Mouse (Mus musculus) erythroblast, adult 5-6 weeks (primary cell): ENCODE results near the gene Nek7. TPM values are rescaled to one million over a fixed set of nuclear protein-coding genes. Genes with fewer than 3 reads are reported as not detected.

Experiments used
- ATAC-seq: replicated peaks from 2 replicates; pipeline ENCODE4 v1.8.0; 2016; ENCODE audit warnings: moderate number of reproducible peaks, mild to moderate bottlenecking, moderate TSS enrichment, inconsistent platforms; ENCODE audit not compliant: poor library complexity, low FRiP score, severe bottlenecking
- total RNA-seq, 2 experiments: library from RNA; stranded (forward) in 1 of 2; stranded (reverse) in 1 of 2; fragments of 150-400 nt in 1 of 2; fragments of 200-764, 138-1000 nt in 1 of 2; gene quantifications; 2 replicates each; pipeline versions ENCODE4 v1.2.3 to v1.2.4; 2015 to 2017; ENCODE audit warnings: low replicate concordance in 2 of 2

Nek7 gene
- total RNA-seq, 2 experiments from 2014 or later = 31.3 to 35.2 TPM

DNA sequence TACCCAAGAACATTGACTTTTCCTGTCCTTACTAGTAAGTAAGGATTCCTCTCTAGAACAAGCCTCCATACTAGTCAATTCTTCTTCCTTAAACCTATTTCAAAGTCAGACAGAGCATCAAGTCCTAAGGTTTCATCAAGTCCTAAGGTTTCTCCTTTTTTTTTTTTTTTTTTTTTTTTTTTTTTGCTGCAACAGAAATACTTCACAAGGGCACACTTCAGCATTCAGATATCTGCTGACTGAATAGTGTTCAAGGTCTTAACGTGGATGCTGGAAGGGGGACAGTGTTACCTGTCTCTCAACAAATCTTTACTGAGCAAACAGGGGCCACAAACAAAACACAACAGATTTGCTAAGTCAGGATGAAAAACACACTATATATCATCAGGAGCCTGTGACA, 7.8 kb downstream of the Nek7 start:
- no peak for ATAC-seq

GRCm38 (mm10) chr1:138609176-138609575, 10.8 kb downstream of the Nek7 start:
- ATAC-seq = no peak

GRCm38 (mm10) chr1:138608336-138608735, 11.6 kb downstream of the Nek7 start:
- ATAC-seq = no peak

GRCm38 (mm10) chr1:138607862-138608261, 12.1 kb downstream of the Nek7 start:
- ATAC-seq = no peak

DNA sequence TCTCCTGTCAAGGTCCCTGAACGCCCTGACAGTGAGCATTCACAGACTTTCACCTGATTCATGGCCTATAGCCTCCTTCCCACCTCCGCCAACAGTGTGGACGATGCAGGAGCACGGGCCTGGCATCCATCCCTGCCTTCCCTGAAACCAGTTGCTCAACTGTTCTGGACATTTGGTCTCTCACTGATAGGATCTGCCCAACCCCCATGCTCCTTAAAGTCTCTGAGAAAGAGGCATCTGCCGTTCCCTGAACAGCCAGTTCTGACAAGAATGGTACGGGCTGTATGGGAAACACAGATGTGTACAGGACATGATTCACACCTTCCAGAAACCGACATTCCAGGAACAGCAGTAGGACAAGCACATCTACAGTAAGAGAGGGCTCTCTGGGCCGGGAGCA, 13.2 kb downstream of the Nek7 start:
- ATAC-seq = 0 out of 2 replicates have a peak, but pooled peaks have one; percentile 25

GRCm38 (mm10) chr1:138604736-138605135, 15.2 kb downstream of the Nek7 start:
- ATAC-seq = no peak

GRCm38 (mm10) chr1:138603974-138604373, 16.0 kb downstream of the Nek7 start:
- ATAC-seq = no peak

GRCm38 (mm10) chr1:138598087-138598486, 21.9 kb downstream of the Nek7 start:
- no peak for ATAC-seq

- no peak for ATAC-seq
Measured at GRCm38 (mm10) chr1:138596127-138596706, 23.7 kb downstream of the Nek7 start.

DNA sequence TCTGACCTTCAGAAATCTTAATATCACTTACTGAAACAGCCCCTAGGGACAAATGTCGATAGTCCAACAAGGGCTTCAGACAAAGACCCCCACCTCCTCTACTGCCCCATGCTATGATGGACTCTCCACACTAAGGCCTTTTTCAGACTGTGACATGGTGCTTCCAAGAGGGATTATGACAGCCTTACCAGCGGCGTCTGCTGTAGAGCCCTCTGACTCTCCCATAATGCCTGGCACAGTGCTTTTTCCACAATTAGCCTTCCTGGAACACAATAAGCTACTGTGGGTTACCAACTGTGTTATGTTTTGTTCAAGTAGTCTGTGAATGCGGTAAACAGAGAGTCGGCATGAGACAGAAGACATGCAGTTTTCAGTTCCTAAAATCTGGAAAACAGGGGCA, 25.0 kb downstream of the Nek7 start:
- no peak for ATAC-seq

DNA sequence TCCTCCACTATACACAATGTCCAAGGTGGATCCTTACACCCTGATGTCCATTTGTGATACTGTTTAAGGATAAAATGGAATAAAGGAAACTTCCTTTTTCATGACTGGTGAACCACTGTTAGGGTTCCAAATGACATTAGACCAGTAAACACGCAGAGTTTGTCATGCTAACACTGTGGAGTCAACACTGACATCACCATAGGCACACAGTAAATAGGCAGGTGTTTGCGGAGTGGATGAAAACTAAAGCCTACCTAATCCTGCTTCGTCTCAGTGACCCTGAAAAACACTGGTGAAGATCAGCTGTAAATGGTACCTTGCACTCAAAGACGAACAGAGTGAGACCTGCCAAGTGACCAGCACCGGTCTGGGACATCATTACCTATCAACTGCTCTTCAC, 26.0 kb downstream of the Nek7 start:
- no peak for ATAC-seq

- ATAC-seq = no peak
Measured at GRCm38 (mm10) chr1:138592466-138592865, 27.5 kb downstream of the Nek7 start.

GRCm38 (mm10) chr1:138590451-138591022, 29.4 kb downstream of the Nek7 start:
- ATAC-seq = no peak

DNA sequence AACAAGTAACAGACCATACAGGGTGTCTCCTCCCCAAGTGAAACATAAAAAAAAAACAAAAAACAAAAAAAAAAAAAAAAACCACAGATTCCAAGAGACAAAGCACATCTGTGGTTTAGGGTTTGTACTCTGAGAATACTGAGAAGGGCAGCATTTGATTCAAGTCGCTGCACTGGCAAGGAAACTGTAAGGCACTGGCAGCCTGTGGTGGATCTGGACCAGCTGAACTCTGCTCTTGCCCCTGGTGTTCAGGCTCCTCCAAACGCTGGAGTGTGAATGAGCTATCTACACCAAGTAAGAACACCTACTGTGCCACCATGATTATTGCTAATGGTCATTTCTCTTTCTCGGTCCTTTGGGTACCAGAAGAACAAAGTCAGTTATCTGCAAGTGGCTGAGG, 30.8 kb downstream of the Nek7 start:
- no peak for ATAC-seq

- ATAC-seq = no peak
Measured at GRCm38 (mm10) chr1:138587812-138588211, 32.1 kb downstream of the Nek7 start.

- ATAC-seq = no peak
Measured at GRCm38 (mm10) chr1:138586891-138587290, 33.0 kb downstream of the Nek7 start.

DNA sequence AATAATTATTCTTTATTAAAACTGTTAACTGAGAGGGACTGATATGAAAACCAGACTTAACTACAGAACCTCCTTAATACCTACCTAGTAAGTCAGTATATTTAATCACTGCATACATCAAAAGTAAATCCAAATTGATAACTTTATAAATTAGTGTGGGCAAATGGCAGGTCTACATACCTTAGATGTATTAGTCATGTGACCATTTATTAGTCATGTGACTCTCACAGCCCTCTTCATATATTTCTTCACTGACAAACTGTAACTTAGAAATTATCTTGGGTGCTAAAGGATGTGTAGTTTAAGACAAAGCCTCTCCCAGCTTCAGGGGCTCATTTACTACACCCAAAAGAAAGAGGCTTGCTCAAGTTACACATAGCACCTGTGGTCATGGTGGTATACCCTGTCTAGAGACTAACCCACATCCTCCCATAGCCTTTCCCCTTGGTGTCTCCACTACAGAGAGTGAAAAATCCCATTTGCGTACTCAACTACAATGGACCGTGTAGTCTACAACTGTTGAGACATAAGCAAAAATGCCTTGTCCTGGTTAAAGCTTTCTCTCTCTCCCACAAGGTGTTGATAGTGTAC, 35.4 kb downstream of the Nek7 start:
- ATAC-seq = no peak

- no peak for ATAC-seq
Measured at GRCm38 (mm10) chr1:138582225-138582624, 37.7 kb downstream of the Nek7 start.

- ATAC-seq = peak; percentile 76
Measured at GRCm38 (mm10) chr1:138579822-138580492, 40.0 kb downstream of the Nek7 start.

DNA sequence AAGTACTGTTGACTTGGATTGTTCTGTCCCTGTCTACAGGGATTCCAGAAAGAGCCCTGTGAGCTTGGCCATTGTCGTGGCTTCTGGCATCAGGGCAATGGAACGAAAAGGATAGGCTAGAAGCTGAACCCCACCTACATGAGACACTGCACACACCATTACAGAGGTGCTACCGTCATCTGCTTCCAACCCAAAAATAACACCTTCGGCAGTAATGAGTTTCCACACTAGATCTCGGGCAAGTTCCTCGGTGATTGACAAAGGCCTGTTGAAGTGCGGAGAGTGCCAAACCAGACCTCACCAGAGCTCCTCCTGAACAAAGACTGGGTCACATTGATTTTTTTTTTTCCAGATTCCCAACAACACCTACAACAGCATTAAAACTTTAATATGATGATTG, 40.7 kb downstream of the Nek7 start:
- ATAC-seq = no peak

- no peak for ATAC-seq
Measured at GRCm38 (mm10) chr1:138576803-138577202, 43.1 kb downstream of the Nek7 start.
